Mouse (Mus musculus): ENCODE data around the gene Slc39a7. TPM values are rescaled to one million over a fixed set of nuclear protein-coding genes. Genes with fewer than 3 reads are reported as not detected.
"Not testable (repeated sequence)": the region's sequence is repeated elsewhere in the genome, so short reads cannot be mapped to it uniquely, and the experiment has no call there.

Gene Slc39a7
- polyA plus RNA-seq, 1 experiment from 2014 or later, result 179 TPM

GRCm38 (mm10) chr17:34023678-34024077 is 7.8 kb downstream of the Slc39a7 start:
- 71% methylated on average over 9 of the region's 9 CpGs for WGBS
- Histone ChIP-seq H3K36me3 (peaks cover 40% of the 10 kb centered on the region), H3K4me3 (replicated peaks) (peak overlapping the region; percentile 87), H3K9ac (replicated peaks) (peak overlapping the region; percentile 93), H3K27me3 (no peaks in the 10 kb centered on the region), H3K4me1 (replicated peaks) (peaks cover 40% of the 10 kb centered on the region), H3K27ac (no peak overlapping the region), H3K9me3 (peaks cover 18% of the 10 kb centered on the region), H3K4me2 (peak overlapping the region; percentile 99)
- no peak for ATAC-seq (ENCODE audit: insufficient number of reproducible peaks, insufficient read depth, low FRiP score, low TSS enrichment, low read depth)

GRCm38 (mm10) chr17:34022987-34023386 is 8.5 kb downstream of the Slc39a7 start:
- Histone ChIP-seq H3K36me3 (peaks cover 35% of the 10 kb centered on the region), H3K9me3 (peaks cover 18% of the 10 kb centered on the region), H3K27me3 (no peaks in the 10 kb centered on the region), H3K4me1 (replicated peaks) (peaks cover 33% of the 10 kb centered on the region), H3K4me3 (replicated peaks) (no peak overlapping the region), H3K27ac (no peak overlapping the region), H3K4me2 (no peak overlapping the region), H3K9ac (replicated peaks) (no peak overlapping the region)
- WGBS, result 95% methylated on average over 20 of the region's 20 CpGs
- ATAC-seq (ENCODE audit: insufficient number of reproducible peaks, insufficient read depth, low FRiP score, low TSS enrichment, low read depth), result no peak

- no peak overlapping the region for H3K4me3 ChIP-seq (replicated peaks)
- H3K9ac ChIP-seq (replicated peaks), result no peak overlapping the region
- H3K27ac ChIP-seq, result no peak overlapping the region
- H3K4me1 ChIP-seq (replicated peaks), result peaks cover 31% of the 10 kb centered on the region
- H3K4me2 ChIP-seq, result no peak overlapping the region; the same call in 1 of the 2 replicates
- no peak for ATAC-seq (ENCODE audit: insufficient number of reproducible peaks, insufficient read depth, low FRiP score, low TSS enrichment, low read depth)
- no peaks in the 10 kb centered on the region for H3K27me3 ChIP-seq
- H3K36me3 ChIP-seq, result peaks cover 35% of the 10 kb centered on the region
- H3K9me3 ChIP-seq, result peaks cover 18% of the 10 kb centered on the region
- WGBS, result 90% methylated on average over 14 of the region's 14 CpGs
These were observed 9.1 kb downstream of the Slc39a7 start for GRCm38 (mm10) chr17:34022414-34022783.

GRCm38 (mm10) chr17:34021539-34022413 is 9.7 kb downstream of the Slc39a7 start:
- Histone ChIP-seq H3K27me3 (no peaks in the 10 kb centered on the region), H3K36me3 (peaks cover 35% of the 10 kb centered on the region), H3K27ac (no peak overlapping the region), H3K9ac (replicated peaks) (no peak overlapping the region), H3K4me1 (replicated peaks) (peaks cover 25% of the 10 kb centered on the region), H3K4me2 (no peak overlapping the region; the same call in 1 of the 2 replicates), H3K4me3 (replicated peaks) (no peak overlapping the region), H3K9me3 (peaks cover 20% of the 10 kb centered on the region)
- no peak for ATAC-seq (ENCODE audit: insufficient number of reproducible peaks, insufficient read depth, low FRiP score, low TSS enrichment, low read depth)
- WGBS, result 93% methylated on average over 22 of the region's 23 CpGs

- WGBS, result 95% methylated on average over 8 of the region's 8 CpGs
- Histone ChIP-seq H3K4me1 (replicated peaks) (no peaks in the 10 kb centered on the region), H3K4me3 (replicated peaks) (no peak overlapping the region), H3K27ac (no peak overlapping the region), H3K9ac (replicated peaks) (no peak overlapping the region), H3K4me2 (no peak overlapping the region), H3K27me3 (no peaks in the 10 kb centered on the region), H3K36me3 (no peaks in the 10 kb centered on the region), H3K9me3 (0 out of 2 replicates have a peak, but pooled peaks cover 9% of the 10 kb centered on the region)
- ATAC-seq (ENCODE audit: insufficient number of reproducible peaks, insufficient read depth, low FRiP score, low TSS enrichment, low read depth), result no peak
These were observed 18.0 kb downstream of the Slc39a7 start for GRCm38 (mm10) chr17:34013436-34013835.

GRCm38 (mm10) chr17:34010156-34010555 is 21.3 kb downstream of the Slc39a7 start:
- WGBS, result 69% methylated on average over 5 of the region's 5 CpGs
- no peaks in the 10 kb centered on the region for H3K36me3 ChIP-seq
- H3K4me2 ChIP-seq, result no peak overlapping the region
- ATAC-seq (ENCODE audit: insufficient number of reproducible peaks, insufficient read depth, low FRiP score, low TSS enrichment, low read depth), result no peak
- H3K9ac ChIP-seq (replicated peaks), result no peak overlapping the region
- H3K4me3 ChIP-seq (replicated peaks), result no peak overlapping the region
- H3K27ac ChIP-seq, result no peak overlapping the region
- H3K4me1 ChIP-seq (replicated peaks), result no peaks in the 10 kb centered on the region
- H3K9me3 ChIP-seq, result 0 out of 2 replicates have a peak, but pooled peaks cover 2% of the 10 kb centered on the region
- H3K27me3 ChIP-seq, result 0 out of 2 replicates have a peak, but pooled peaks cover 5% of the 10 kb centered on the region

- Histone ChIP-seq H3K4me3 (replicated peaks) (no peak overlapping the region), H3K27me3 (peaks cover 21% of the 10 kb centered on the region), H3K36me3 (no peaks in the 10 kb centered on the region), H3K4me1 (replicated peaks) (no peaks in the 10 kb centered on the region), H3K9ac (replicated peaks) (no peak overlapping the region), H3K4me2 (no peak overlapping the region), H3K27ac (no peak overlapping the region), H3K9me3 (no peaks in the 10 kb centered on the region)
- 35% methylated on average over 2 of the region's 2 CpGs for WGBS
- no peak for ATAC-seq (ENCODE audit: insufficient number of reproducible peaks, insufficient read depth, low FRiP score, low TSS enrichment, low read depth)
These were observed 24.9 kb downstream of the Slc39a7 start for GRCm38 (mm10) chr17:34006570-34006969.

GRCm38 (mm10) chr17:34003426-34003825 is 28.1 kb downstream of the Slc39a7 start:
- no peak overlapping the region for H3K4me3 ChIP-seq (replicated peaks)
- H3K27ac ChIP-seq, result no peak overlapping the region
- H3K9ac ChIP-seq (replicated peaks), result no peak overlapping the region
- peaks cover 52% of the 10 kb centered on the region for H3K27me3 ChIP-seq
- 7% methylated on average over 5 of the region's 5 CpGs for WGBS
- no peaks in the 10 kb centered on the region for H3K9me3 ChIP-seq
- no peaks in the 10 kb centered on the region for H3K36me3 ChIP-seq
- peaks cover 8% of the 10 kb centered on the region; the same call in 1 of the 2 replicates for H3K4me1 ChIP-seq (replicated peaks)
- no peak for ATAC-seq (ENCODE audit: insufficient number of reproducible peaks, insufficient read depth, low FRiP score, low TSS enrichment, low read depth)
- H3K4me2 ChIP-seq, result no peak overlapping the region

- H3K36me3 ChIP-seq; H3K4me1 ChIP-seq (replicated peaks); H3K27ac ChIP-seq; ATAC-seq (ENCODE audit: insufficient number of reproducible peaks, insufficient read depth, low FRiP score, low TSS enrichment, low read depth); H3K9ac ChIP-seq (replicated peaks); H3K9me3 ChIP-seq; H3K4me2 ChIP-seq: not testable (repeated sequence)
- 54% methylated on average over 2 of the region's 2 CpGs for WGBS
- Histone ChIP-seq H3K27me3 (peaks cover 71% of the 10 kb centered on the region), H3K4me3 (replicated peaks) (0 out of 2 replicates have a peak overlapping the region, but pooled peaks have one; percentile 50)
These were observed 30.7 kb downstream of the Slc39a7 start for GRCm38 (mm10) chr17:34000796-34001195.

GRCm38 (mm10) chr17:34000150-34000537 is 31.3 kb downstream of the Slc39a7 start, which contains the start of gene H2-K1:
Gene H2-K1, minus strand, starts transcription at chr17:34000347.
- H3K27ac ChIP-seq, result no peak within 1 kb of the TSS
- H3K9me3 ChIP-seq, result no peaks in the 10 kb centered on the region
- peaks cover 8% of the 10 kb centered on the region; the same call in 1 of the 2 replicates for H3K4me1 ChIP-seq (replicated peaks)
- no peaks in the 10 kb centered on the region for H3K36me3 ChIP-seq
- peak; percentile 47; the same call in 1 of the 2 replicates for ATAC-seq (ENCODE audit: insufficient number of reproducible peaks, insufficient read depth, low FRiP score, low TSS enrichment, low read depth)
- peak within 1 kb of the TSS; percentile 88 for H3K4me2 ChIP-seq
- H3K27me3 ChIP-seq, result peaks cover 72% of the 10 kb centered on the region
- WGBS, result under 1% methylated on average over 30 of the region's 30 CpGs
- H3K4me3 ChIP-seq (replicated peaks), result peak within 1 kb of the TSS; percentile 50
- H3K9ac ChIP-seq (replicated peaks), result peak within 1 kb of the TSS; percentile 60

GRCm38 (mm10) chr17:33999341-34000149 is 31.9 kb downstream of the Slc39a7 start:
- Histone ChIP-seq H3K9me3 (no peaks in the 10 kb centered on the region), H3K36me3 (no peaks in the 10 kb centered on the region), H3K4me1 (replicated peaks) (peaks cover 8% of the 10 kb centered on the region; the same call in 1 of the 2 replicates), H3K4me3 (replicated peaks) (peak overlapping the region; percentile 50), H3K27me3 (peaks cover 72% of the 10 kb centered on the region), H3K27ac (no peak overlapping the region), H3K9ac (replicated peaks) (peak overlapping the region; percentile 60), H3K4me2 (peak overlapping the region; percentile 88)
- ATAC-seq (ENCODE audit: insufficient number of reproducible peaks, insufficient read depth, low FRiP score, low TSS enrichment, low read depth), result no peak
- WGBS, result 2% methylated on average over 75 of the region's 87 CpGs

Data from limb, embryonic 12.5 days (tissue).